Mouse (Mus musculus): ENCODE measurements around the gene Marco. TPM values are rescaled to one million over a fixed set of nuclear protein-coding genes. Genes with fewer than 3 reads are reported as not detected.

The Marco gene
- not detected in 2 replicates for polyA plus RNA-seq (2014; fragmentation: Nextera tagmentation; extraction: Ambion mirVana)

DNA sequence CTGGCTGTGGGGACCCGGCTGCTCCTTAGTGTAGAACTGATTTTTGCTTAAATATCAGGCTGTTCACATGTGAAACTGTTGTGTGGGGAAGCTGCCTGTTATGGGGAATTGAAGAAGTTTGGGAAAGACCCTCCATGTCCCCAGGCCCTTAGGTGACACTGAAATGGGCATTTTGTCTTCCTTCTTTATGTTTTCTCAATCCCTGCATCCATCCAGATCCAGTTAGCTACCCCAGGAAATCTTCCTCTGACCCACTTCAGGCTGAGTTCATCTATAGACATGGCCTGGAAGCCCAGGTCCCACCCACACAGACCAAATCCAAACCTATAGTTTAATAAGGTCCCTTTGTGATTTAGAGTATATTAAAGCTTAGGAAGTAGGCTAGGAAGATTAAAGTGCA, at the start of gene Marco:
TSS of gene Marco (minus strand) at position 101 of the 400 bp plus-strand sequence.
- Histone ChIP-seq H3K36me3 (ENCODE audit: control insufficient read depth, insufficient read depth, low read length) (no peaks in the 10 kb centered on the region), H3K9me3 (ENCODE audit: control insufficient read depth, low read length) (no peaks in the 10 kb centered on the region), H3K4me2 (ENCODE audit: low read length) (no peak within 1 kb of the TSS), H3K4me3 (replicated peaks; ENCODE audit: low read depth, low read length) (no peak within 1 kb of the TSS), H3K27ac (replicated peaks; ENCODE audit: low read depth, low read length) (no peak within 1 kb of the TSS), H3K27me3 (ENCODE audit: control insufficient read depth, insufficient read depth, low read length) (no peaks in the 10 kb centered on the region), H3K4me1 (ENCODE audit: control insufficient read depth, insufficient read depth, low read length) (no peaks in the 10 kb centered on the region), H3K9ac (replicated peaks; ENCODE audit: low read length) (no peak within 1 kb of the TSS)
- no peak for ATAC-seq (ENCODE audit: low FRiP score, low TSS enrichment)
- DNase-seq = no peak
- 71% methylated on average over 1 of the region's 1 CpGs for WGBS

DNA sequence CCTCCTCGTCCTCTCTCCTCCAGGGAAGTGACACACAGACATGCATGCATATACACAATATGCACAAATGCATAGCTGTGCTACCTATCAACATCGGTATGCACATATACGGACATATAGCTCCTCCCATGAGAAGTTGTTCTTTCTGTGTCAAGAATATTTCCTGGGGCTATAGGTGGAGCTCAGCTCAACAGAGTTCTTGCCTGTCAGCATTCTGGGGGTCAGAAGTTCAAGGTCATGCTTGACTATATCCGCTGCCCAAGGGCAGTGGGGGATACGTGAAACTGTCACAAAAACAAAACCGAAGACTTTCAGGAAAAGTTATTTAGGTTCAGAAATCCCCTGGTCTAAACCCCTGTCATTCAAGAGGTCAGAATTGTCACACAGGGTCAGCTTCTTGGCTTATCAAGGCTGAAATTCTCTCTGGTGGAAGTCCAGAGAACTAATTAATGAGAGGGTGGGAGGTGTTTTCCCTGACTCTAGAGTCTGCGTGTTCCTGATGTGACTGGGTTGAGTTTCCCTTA, 34.7 kb upstream of the Marco start:
- H3K9me3 ChIP-seq (ENCODE audit: control insufficient read depth, low read length) = no peaks in the 10 kb centered on the region
- H3K4me3 ChIP-seq (replicated peaks; ENCODE audit: low read depth, low read length) = no peak overlapping the region
- H3K9ac ChIP-seq (replicated peaks; ENCODE audit: low read length) = no peak overlapping the region
- H3K4me1 ChIP-seq (ENCODE audit: control insufficient read depth, insufficient read depth, low read length) = no peaks in the 10 kb centered on the region
- DNase-seq (no peak), ATAC-seq (ENCODE audit: low FRiP score, low TSS enrichment) (no peak)
- WGBS = 87% methylated on average over 7 of the region's 7 CpGs
- H3K27ac ChIP-seq (replicated peaks; ENCODE audit: low read depth, low read length) = no peak overlapping the region
- H3K27me3 ChIP-seq (ENCODE audit: control insufficient read depth, insufficient read depth, low read length) = no peaks in the 10 kb centered on the region
- no peaks in the 10 kb centered on the region for H3K36me3 ChIP-seq (ENCODE audit: control insufficient read depth, insufficient read depth, low read length)
- H3K4me2 ChIP-seq (ENCODE audit: low read length) = no peak overlapping the region

DNA sequence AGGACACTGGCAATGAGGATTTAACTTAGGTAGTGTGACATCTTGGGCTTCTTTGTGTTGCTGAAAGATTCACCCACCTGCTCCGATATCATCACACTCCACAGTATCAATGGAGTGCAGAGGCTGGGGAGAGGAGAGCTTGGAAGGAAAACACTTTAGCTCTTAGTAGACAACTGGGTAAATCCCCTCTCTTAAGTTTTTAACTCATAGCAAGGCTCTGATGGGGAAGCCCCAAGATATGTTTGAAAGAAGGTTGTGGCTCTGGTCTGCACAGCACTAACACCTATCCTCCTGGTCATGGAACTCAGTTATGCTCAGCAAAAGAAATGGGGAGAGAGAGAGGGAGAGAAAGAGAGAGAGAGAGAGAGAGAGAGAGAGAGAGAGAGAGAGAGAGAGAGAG, 32.2 kb upstream of the Marco start:
- WGBS = 89% methylated on average over 1 of the region's 1 CpGs
- Histone ChIP-seq H3K4me3 (replicated peaks; ENCODE audit: low read depth, low read length) (no peak overlapping the region), H3K27me3 (ENCODE audit: control insufficient read depth, insufficient read depth, low read length) (no peaks in the 10 kb centered on the region), H3K36me3 (ENCODE audit: control insufficient read depth, insufficient read depth, low read length) (no peaks in the 10 kb centered on the region), H3K4me2 (ENCODE audit: low read length) (no peak overlapping the region), H3K9me3 (ENCODE audit: control insufficient read depth, low read length) (no peaks in the 10 kb centered on the region), H3K4me1 (ENCODE audit: control insufficient read depth, insufficient read depth, low read length) (no peaks in the 10 kb centered on the region), H3K9ac (replicated peaks; ENCODE audit: low read length) (no peak overlapping the region), H3K27ac (replicated peaks; ENCODE audit: low read depth, low read length) (no peak overlapping the region)
- ATAC-seq (ENCODE audit: low FRiP score, low TSS enrichment) = no peak
- no peak for DNase-seq

GRCm38 (mm10) chr1:120535919-120536318, 31.1 kb upstream of the Marco start:
- H3K27me3 ChIP-seq (ENCODE audit: control insufficient read depth, insufficient read depth, low read length) = no peaks in the 10 kb centered on the region
- ATAC-seq (ENCODE audit: low FRiP score, low TSS enrichment) (no peak), DNase-seq (no peak)
- H3K4me2 ChIP-seq (ENCODE audit: low read length) = no peak overlapping the region
- H3K27ac ChIP-seq (replicated peaks; ENCODE audit: low read depth, low read length) = no peak overlapping the region
- WGBS = 98% methylated on average over 1 of the region's 1 CpGs
- H3K36me3 ChIP-seq (ENCODE audit: control insufficient read depth, insufficient read depth, low read length) = no peaks in the 10 kb centered on the region
- H3K4me3 ChIP-seq (replicated peaks; ENCODE audit: low read depth, low read length) = no peak overlapping the region
- no peak overlapping the region for H3K9ac ChIP-seq (replicated peaks; ENCODE audit: low read length)
- no peaks in the 10 kb centered on the region for H3K4me1 ChIP-seq (ENCODE audit: control insufficient read depth, insufficient read depth, low read length)
- no peaks in the 10 kb centered on the region for H3K9me3 ChIP-seq (ENCODE audit: control insufficient read depth, low read length)

- H3K4me3 ChIP-seq (replicated peaks; ENCODE audit: low read depth, low read length) = no peak overlapping the region
- H3K27ac ChIP-seq (replicated peaks; ENCODE audit: low read depth, low read length) = no peak overlapping the region
- WGBS = 86% methylated on average over 6 of the region's 6 CpGs
- H3K9ac ChIP-seq (replicated peaks; ENCODE audit: low read length) = no peak overlapping the region
- H3K9me3 ChIP-seq (ENCODE audit: control insufficient read depth, low read length) = no peaks in the 10 kb centered on the region
- DNase-seq (no peak), ATAC-seq (ENCODE audit: low FRiP score, low TSS enrichment) (no peak)
- H3K4me2 ChIP-seq (ENCODE audit: low read length) = no peak overlapping the region
- no peaks in the 10 kb centered on the region for H3K27me3 ChIP-seq (ENCODE audit: control insufficient read depth, insufficient read depth, low read length)
- no peaks in the 10 kb centered on the region for H3K36me3 ChIP-seq (ENCODE audit: control insufficient read depth, insufficient read depth, low read length)
- H3K4me1 ChIP-seq (ENCODE audit: control insufficient read depth, insufficient read depth, low read length) = no peaks in the 10 kb centered on the region
Observed at GRCm38 (mm10) chr1:120532321-120532916, 27.6 kb upstream of the Marco start.

DNA sequence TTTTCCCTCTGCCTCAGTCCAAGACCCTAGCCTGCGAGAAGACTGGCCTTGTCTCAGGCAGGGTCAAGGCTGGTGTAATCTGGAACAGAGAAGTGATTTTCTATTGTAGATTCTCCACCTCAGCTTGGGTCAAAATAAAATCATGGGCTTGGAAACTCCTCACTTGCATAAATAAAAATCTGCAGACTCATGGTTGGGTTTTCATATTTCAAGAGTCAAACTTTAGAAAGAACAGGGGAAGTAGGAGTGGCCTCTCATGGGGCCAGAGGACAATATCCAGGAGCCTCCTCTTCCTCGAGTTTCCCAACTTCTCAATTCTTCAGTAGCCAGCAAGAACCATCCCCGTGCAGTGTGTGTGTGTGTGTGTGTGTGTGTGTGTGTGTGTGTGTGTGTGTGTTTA, 26.9 kb upstream of the Marco start:
- H3K27me3 ChIP-seq (ENCODE audit: control insufficient read depth, insufficient read depth, low read length) = no peaks in the 10 kb centered on the region
- no peaks in the 10 kb centered on the region for H3K9me3 ChIP-seq (ENCODE audit: control insufficient read depth, low read length)
- no peaks in the 10 kb centered on the region for H3K36me3 ChIP-seq (ENCODE audit: control insufficient read depth, insufficient read depth, low read length)
- H3K4me3 ChIP-seq (replicated peaks; ENCODE audit: low read depth, low read length) = no peak overlapping the region
- H3K4me2 ChIP-seq (ENCODE audit: low read length) = no peak overlapping the region
- no peak overlapping the region for H3K27ac ChIP-seq (replicated peaks; ENCODE audit: low read depth, low read length)
- H3K9ac ChIP-seq (replicated peaks; ENCODE audit: low read length) = no peak overlapping the region
- DNase-seq = no peak
- H3K4me1 ChIP-seq (ENCODE audit: control insufficient read depth, insufficient read depth, low read length) = no peaks in the 10 kb centered on the region
- ATAC-seq (ENCODE audit: low FRiP score, low TSS enrichment) = no peak
- WGBS = 78% methylated on average over 3 of the region's 3 CpGs

DNA sequence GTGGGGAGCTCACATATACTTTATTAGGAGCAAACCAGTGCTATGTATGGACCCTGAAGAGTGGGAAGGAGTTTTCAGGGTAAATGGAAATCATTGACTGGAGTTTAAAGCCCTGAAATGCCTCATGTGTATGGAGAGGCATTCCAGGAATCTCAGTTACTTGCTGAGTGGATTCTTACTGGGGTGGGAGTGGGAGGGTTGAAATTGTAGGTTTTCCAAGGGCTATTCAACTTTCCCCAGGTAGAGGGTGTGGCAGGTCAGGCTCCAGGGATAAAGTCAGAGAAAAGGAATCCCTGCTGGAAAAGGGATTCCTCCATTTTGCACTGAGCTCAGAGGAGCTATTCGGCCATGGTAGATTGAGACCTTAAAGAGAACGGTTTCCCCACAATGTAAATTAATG, 25.1 kb upstream of the Marco start:
- H3K4me3 ChIP-seq (replicated peaks; ENCODE audit: low read depth, low read length) = no peak overlapping the region
- H3K9ac ChIP-seq (replicated peaks; ENCODE audit: low read length) = no peak overlapping the region
- H3K27me3 ChIP-seq (ENCODE audit: control insufficient read depth, insufficient read depth, low read length) = no peaks in the 10 kb centered on the region
- no peak for ATAC-seq (ENCODE audit: low FRiP score, low TSS enrichment)
- H3K27ac ChIP-seq (replicated peaks; ENCODE audit: low read depth, low read length) = no peak overlapping the region
- DNase-seq = no peak
- H3K4me2 ChIP-seq (ENCODE audit: low read length) = no peak overlapping the region
- no peaks in the 10 kb centered on the region for H3K36me3 ChIP-seq (ENCODE audit: control insufficient read depth, insufficient read depth, low read length)
- no peaks in the 10 kb centered on the region for H3K9me3 ChIP-seq (ENCODE audit: control insufficient read depth, low read length)
- no peaks in the 10 kb centered on the region for H3K4me1 ChIP-seq (ENCODE audit: control insufficient read depth, insufficient read depth, low read length)
- 85% methylated on average over 2 of the region's 2 CpGs for WGBS

GRCm38 (mm10) chr1:120517618-120518017, 12.8 kb upstream of the Marco start:
- Histone ChIP-seq H3K4me3 (replicated peaks; ENCODE audit: low read depth, low read length) (no peak overlapping the region), H3K9ac (replicated peaks; ENCODE audit: low read length) (no peak overlapping the region), H3K36me3 (ENCODE audit: control insufficient read depth, insufficient read depth, low read length) (no peaks in the 10 kb centered on the region), H3K4me1 (ENCODE audit: control insufficient read depth, insufficient read depth, low read length) (no peaks in the 10 kb centered on the region), H3K9me3 (ENCODE audit: control insufficient read depth, low read length) (no peaks in the 10 kb centered on the region), H3K4me2 (ENCODE audit: low read length) (no peak overlapping the region), H3K27ac (replicated peaks; ENCODE audit: low read depth, low read length) (no peak overlapping the region), H3K27me3 (ENCODE audit: control insufficient read depth, insufficient read depth, low read length) (no peaks in the 10 kb centered on the region)
- no peak for DNase-seq
- WGBS = 72% methylated on average over 7 of the region's 7 CpGs
- no peak for ATAC-seq (ENCODE audit: low FRiP score, low TSS enrichment)

DNA sequence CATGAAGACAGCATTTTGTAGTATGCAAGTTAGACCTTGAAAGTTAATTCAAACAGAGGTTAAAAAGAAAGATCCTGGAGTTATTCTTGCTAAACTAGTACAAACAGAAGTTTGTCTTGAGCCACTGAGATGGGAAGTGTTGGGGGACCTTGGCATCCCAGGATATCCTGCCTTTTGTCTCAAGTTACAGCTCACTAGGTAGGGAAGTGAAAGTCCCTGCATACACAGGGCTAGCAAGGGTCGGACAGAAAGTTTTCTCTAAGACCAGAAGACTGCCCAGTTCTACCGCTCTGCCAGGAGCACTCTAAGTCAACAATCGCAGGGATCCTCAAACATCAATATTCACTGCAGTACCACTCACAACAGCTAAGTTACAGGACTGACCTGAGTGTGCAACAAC, 5.5 kb upstream of the Marco start:
- H3K36me3 ChIP-seq (ENCODE audit: control insufficient read depth, insufficient read depth, low read length) = no peaks in the 10 kb centered on the region
- no peaks in the 10 kb centered on the region for H3K9me3 ChIP-seq (ENCODE audit: control insufficient read depth, low read length)
- no peak overlapping the region for H3K9ac ChIP-seq (replicated peaks; ENCODE audit: low read length)
- no peak overlapping the region for H3K4me2 ChIP-seq (ENCODE audit: low read length)
- no peak overlapping the region for H3K4me3 ChIP-seq (replicated peaks; ENCODE audit: low read depth, low read length)
- no peaks in the 10 kb centered on the region for H3K4me1 ChIP-seq (ENCODE audit: control insufficient read depth, insufficient read depth, low read length)
- no peak for DNase-seq
- no peak overlapping the region for H3K27ac ChIP-seq (replicated peaks; ENCODE audit: low read depth, low read length)
- no peaks in the 10 kb centered on the region for H3K27me3 ChIP-seq (ENCODE audit: control insufficient read depth, insufficient read depth, low read length)
- WGBS = 86% methylated on average over 3 of the region's 3 CpGs
- ATAC-seq (ENCODE audit: low FRiP score, low TSS enrichment) = no peak
